Comparison of ENCODE assay signal across 11 mouse cellular contexts in the genomic region with DNA sequence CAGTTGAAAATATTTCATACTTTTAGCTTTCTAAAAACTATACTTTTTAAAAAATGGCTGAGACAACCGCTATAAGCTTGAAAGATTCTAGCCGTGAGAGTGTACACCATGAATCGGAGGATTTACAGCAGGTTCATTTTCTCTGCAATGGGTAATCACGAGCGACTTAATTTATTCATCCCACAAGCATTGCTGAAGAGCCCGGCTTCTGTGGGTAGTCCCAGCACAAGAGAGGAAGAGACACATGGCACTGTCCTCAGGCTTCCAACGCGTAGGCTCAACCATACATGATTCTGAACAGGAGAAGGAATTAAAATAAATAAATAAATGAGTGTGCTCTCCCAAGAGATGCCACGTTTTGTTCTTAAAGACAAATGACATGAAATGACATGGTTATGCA.
A peak's percentile ranks its signal among the peaks of the same experiment; 100 is the strongest.
DNase-seq lines count a peak whose midpoint lies in the region; ATAC-seq lines count a peak whose summit lies in the region.
"Had no signal": no experiment of that assay in that cellular context is flagged by ENCODE, and none has a peak within 500 bp of the region (broad histone marks: within the 10 kb centered on the region; RNA-seq: fewer than 3 reads in every experiment).

No protein-coding gene starts in this region.

- no peaks in the 10 kb centered on the region for H3K36me3 ChIP-seq in neural tube, embryonic 15.5 days
- H3K36me3 ChIP-seq in kidney, embryonic 14.5 days (ENCODE audit: control insufficient read depth, insufficient read depth, low read length) = no peaks in the 10 kb centered on the region
- H3K36me3 ChIP-seq: embryonic facial prominence, embryonic 15.5 days had no signal

- DNase-seq in cerebellum, adult 9-10 months = peak; percentile 67
- DNase-seq in frontal cortex, postnatal 10 days (ENCODE audit: low spot score in 2 of 2) = peak; percentile 40
- peak; percentile 20 to 50 for DNase-seq in left cerebral cortex, adult 18-20 months (ENCODE audit: low spot score in 2 of 2)
- DNase-seq in natural killer cell, adult 2 months (ENCODE audit: low spot score in 2 of 2) = no peak
- no peak for DNase-seq in embryo, embryonic 9.5 days (ENCODE audit: extremely low spot score)
- no peak for DNase-seq in spleen, adult 18-20 months
- DNase-seq: adrenal gland, postnatal 25 days; heart, postnatal 4 days had no signal

- H3K4me3 ChIP-seq in neural tube, embryonic 15.5 days (replicated peaks) = peak overlapping the region; percentile 39
- H3K4me3 ChIP-seq in kidney, embryonic 14.5 days (ENCODE audit: low read length) = no peak overlapping the region
- H3K4me3 ChIP-seq: embryonic facial prominence, embryonic 15.5 days had no signal

- H3K4me1 ChIP-seq in neural tube, embryonic 15.5 days = peaks cover 43% of the 10 kb centered on the region
- H3K4me1 ChIP-seq in kidney, embryonic 14.5 days (ENCODE audit: control insufficient read depth, insufficient read depth, low read length) = no peaks in the 10 kb centered on the region
- H3K4me1 ChIP-seq: embryonic facial prominence, embryonic 15.5 days had no signal

- ATAC-seq in neural tube, embryonic 15.5 days (ENCODE audit: low FRiP score) = peak; percentile 65
- no peak for ATAC-seq in kidney, embryonic 14.5 days (ENCODE audit: low FRiP score, low TSS enrichment)

- H3K27ac ChIP-seq in neural tube, embryonic 15.5 days (replicated peaks) = peak overlapping the region; percentile 79
- H3K27ac ChIP-seq in kidney, embryonic 14.5 days (ENCODE audit: low read depth, low read length) = no peak overlapping the region
- H3K27ac ChIP-seq: embryonic facial prominence, embryonic 15.5 days had no signal

- WGBS in neural tube, embryonic 15.5 days = 13% methylated on average over 9 of the region's 9 CpGs
- WGBS in kidney, embryonic 14.5 days = 85% methylated on average over 9 of the region's 9 CpGs

- H3K4me2 ChIP-seq in neural tube, embryonic 15.5 days = peak overlapping the region; percentile 65
- H3K4me2 ChIP-seq in kidney, embryonic 14.5 days (replicated peaks; ENCODE audit: low read depth, low read length) = no peak overlapping the region
- H3K4me2 ChIP-seq: embryonic facial prominence, embryonic 15.5 days had no signal

- H3K9me3 ChIP-seq in neural tube, embryonic 15.5 days (replicated peaks) = no peaks in the 10 kb centered on the region
- H3K9me3 ChIP-seq in kidney, embryonic 14.5 days (ENCODE audit: control insufficient read depth, low read length) = no peaks in the 10 kb centered on the region
- H3K9me3 ChIP-seq: embryonic facial prominence, embryonic 15.5 days had no signal

- peak overlapping the region; percentile 36 for H3K9ac ChIP-seq in neural tube, embryonic 15.5 days (replicated peaks)
- H3K9ac ChIP-seq in kidney, embryonic 14.5 days (ENCODE audit: low read depth, low read length) = no peak overlapping the region
- H3K9ac ChIP-seq: embryonic facial prominence, embryonic 15.5 days had no signal

- no peaks in the 10 kb centered on the region for H3K27me3 ChIP-seq in neural tube, embryonic 15.5 days (replicated peaks)
- no peaks in the 10 kb centered on the region for H3K27me3 ChIP-seq in kidney, embryonic 14.5 days (ENCODE audit: control insufficient read depth, insufficient read depth, low read length)
- H3K27me3 ChIP-seq: embryonic facial prominence, embryonic 15.5 days had no signal

Comparison
In these comparisons a context has a peak if more than half of its experiments do, and no peak if none do; other contexts are left out.
1. DNase-seq: peak in cerebellum, adult 9-10 months (single experiment), frontal cortex, postnatal 10 days (2 of 2) and left cerebral cortex, adult 18-20 months (2 of 2); none in natural killer cell, adult 2 months (0 of 2), embryo, embryonic 9.5 days (single experiment) and spleen, adult 18-20 months (0 of 2).